Mouse (Mus musculus) heart, postnatal 0 days (tissue): Measurements from ENCODE around the gene Spem2.

Experiments used
- CTCF ChIP-seq: IDR thresholded peaks from 2 replicates; pipeline ENCODE4 v1.5.1; 2016; ENCODE audit warnings: antibody characterized with exemption, control low read depth, low read depth
- EP300 ChIP-seq: IDR thresholded peaks from 2 replicates; pipeline ENCODE4 v1.6.1; 2016; ENCODE audit warnings: antibody characterized with exemption, low read depth

- TF ChIP-seq CTCF = no peak
- TF ChIP-seq EP300 = no peak
These were observed 10.6 kb upstream of the Spem2 start for GRCm38 (mm10) chr11:69828832-69829231.
